Mouse (Mus musculus): ENCODE data around the gene Fbl.
"Not testable (repeated sequence)": the region's sequence is repeated elsewhere in the genome, so short reads cannot be mapped to it uniquely, and the experiment has no call there.

Fbl gene

GRCm38 (mm10) chr7:28191903-28192302, 22.4 kb downstream of the Fbl start:
- no peak for DNase-seq (ENCODE audit: low read depth, low spot score)

- no peak for DNase-seq (ENCODE audit: low read depth, low spot score)
Observed at GRCm38 (mm10) chr7:28195414-28196098, 26.0 kb downstream of the Fbl start.

GRCm38 (mm10) chr7:28196528-28196927, 27.0 kb downstream of the Fbl start:
- DNase-seq (ENCODE audit: low read depth, low spot score): no peak

GRCm38 (mm10) chr7:28199054-28199453, 29.5 kb downstream of the Fbl start:
- DNase-seq (ENCODE audit: low read depth, low spot score): no peak

- DNase-seq (ENCODE audit: low read depth, low spot score): no peak
Observed at GRCm38 (mm10) chr7:28203207-28204108, 33.9 kb downstream of the Fbl start.

- DNase-seq (ENCODE audit: low read depth, low spot score): no peak
Observed at GRCm38 (mm10) chr7:28206044-28206600, 36.6 kb downstream of the Fbl start.

- DNase-seq (ENCODE audit: low read depth, low spot score): no peak
Observed at GRCm38 (mm10) chr7:28208396-28208987, 39.0 kb downstream of the Fbl start.

GRCm38 (mm10) chr7:28208988-28209508, 39.5 kb downstream of the Fbl start:
- DNase-seq (ENCODE audit: low read depth, low spot score): peak; percentile 59

GRCm38 (mm10) chr7:28210731-28211130, 41.2 kb downstream of the Fbl start:
- DNase-seq (ENCODE audit: low read depth, low spot score): no peak

- peak; percentile 52 for DNase-seq (ENCODE audit: low read depth, low spot score)
Observed at GRCm38 (mm10) chr7:28214142-28214541, 44.6 kb downstream of the Fbl start.

- not testable (repeated sequence) for DNase-seq (ENCODE audit: low read depth, low spot score)
Observed at GRCm38 (mm10) chr7:28215950-28216349, 46.4 kb downstream of the Fbl start.

GRCm38 (mm10) chr7:28217811-28218210, 48.3 kb downstream of the Fbl start:
- not testable (repeated sequence) for DNase-seq (ENCODE audit: low read depth, low spot score)

GRCm38 (mm10) chr7:28218951-28219740, 49.6 kb downstream of the Fbl start:
- not testable (repeated sequence) for DNase-seq (ENCODE audit: low read depth, low spot score)

GRCm38 (mm10) chr7:28226836-28227235, 57.3 kb downstream of the Fbl start:
- not testable (repeated sequence) for DNase-seq (ENCODE audit: low read depth, low spot score)

- DNase-seq (ENCODE audit: low read depth, low spot score): not testable (repeated sequence)
Observed at GRCm38 (mm10) chr7:28227421-28227820, 57.9 kb downstream of the Fbl start.

Measured in WW6 (cell line).